Mouse (Mus musculus) lung, embryonic 16.5 days (tissue): ENCODE results near the gene Nell2. TPM values are rescaled to one million over a fixed set of nuclear protein-coding genes. Genes with fewer than 3 reads are reported as not detected.

ENCODE experiments used
- ATAC-seq: fragments of 200-750 bp; cut with Nextera tagmentation; 2 replicates; pipeline ENCODE4 v1.8.0; 2017; ENCODE audit warnings: low read depth, mild to moderate bottlenecking, moderate library complexity
- H3K27ac ChIP-seq: fragments of 300-500 bp; sonication (generic); 2 replicates; pipeline ENCODE4 v1.5.1; 2014; ENCODE audit warnings: mild to moderate bottlenecking, control low read depth, low read length
- H3K27me3 ChIP-seq: fragments of 300-500 bp; sonication (generic); 2 replicates; pipeline ENCODE4 v1.6.1; 2014; ENCODE audit warnings: low read depth, low read length, mixed read lengths; ENCODE audit not compliant: control insufficient read depth, insufficient read depth
- H3K36me3 ChIP-seq: fragments of 300-500 bp; sonication (generic); 2 replicates; pipeline ENCODE4 v1.6.1; 2014; ENCODE audit warnings: low read length; ENCODE audit not compliant: control insufficient read depth, insufficient read depth
- H3K4me1 ChIP-seq: fragments of 300-500 bp; sonication (generic); replicated peaks from 2 replicates; pipeline ENCODE4 v1.6.1; 2014; ENCODE audit warnings: low read length, mixed read lengths; ENCODE audit not compliant: control insufficient read depth, insufficient read depth
- H3K4me2 ChIP-seq: fragments of 300-500 bp; sonication (generic); 2 replicates; pipeline ENCODE4 v1.6.1; 2014; ENCODE audit warnings: low read depth, low read length, control low read depth
- H3K4me3 ChIP-seq: fragments of 300-500 bp; sonication (generic); 2 replicates; pipeline ENCODE4 v1.5.1; 2014; ENCODE audit warnings: mild to moderate bottlenecking, low read length, control low read depth
- H3K9ac ChIP-seq: fragments of 300-500 bp; sonication (generic); 2 replicates; pipeline ENCODE4 v1.6.1; 2014; ENCODE audit warnings: low read length, control low read depth
- H3K9me3 ChIP-seq: fragments of 300-500 bp; sonication (generic); 2 replicates; pipeline ENCODE4 v1.6.1; 2016; ENCODE audit warnings: low read length; ENCODE audit not compliant: control insufficient read depth
- WGBS: fragments of 180-500 bp; shearing (Covaris S2); extraction: QIAGEN DNeasy Blood & Tissue Kit; methylation state at CpG from one replicate; pipeline ENCODE4 v1.1.7; 2014; 5-methylcytosine and 5-hydroxymethylcytosine counted together
- polyA plus RNA-seq: library from polyadenylated mRNA; unstranded; fragments of >200 nt; fragmentation: Nextera tagmentation; extraction: Ambion mirVana; gene quantifications from 2 replicates; pipeline ENCODE4 v1.2.1, GENCODE M21; 2015

Gene Nell2
- polyA plus RNA-seq, 1 experiment from 2014 or later: 1.2 TPM

DNA sequence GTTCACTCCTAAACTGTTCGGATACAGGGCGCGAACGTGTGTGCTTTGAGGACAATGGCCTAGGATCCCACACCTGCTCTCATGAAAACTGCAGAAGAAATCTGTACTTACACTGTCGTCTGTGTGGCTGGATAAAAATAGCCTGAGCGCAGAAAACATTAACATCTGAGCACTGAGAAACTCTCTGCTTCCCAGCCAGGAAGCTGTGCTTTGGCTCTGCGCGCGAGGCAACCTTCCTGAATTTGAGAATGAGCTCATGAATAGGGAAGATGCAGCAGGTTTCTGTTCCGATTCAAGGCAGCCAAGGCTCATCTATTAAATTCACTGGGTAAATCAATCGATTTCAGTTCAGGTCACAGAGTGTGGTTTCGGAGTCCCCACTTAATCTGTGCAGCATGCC lies 453.0 kb downstream of the Nell2 start:
- Histone ChIP-seq H3K27ac (no peak overlapping the region), H3K4me3 (no peak overlapping the region), H3K36me3 (no peaks in the 10 kb centered on the region), H3K27me3 (no peaks in the 10 kb centered on the region), H3K4me2 (no peak overlapping the region), H3K9ac (no peak overlapping the region), H3K9me3 (no peaks in the 10 kb centered on the region), H3K4me1 (no peaks in the 10 kb centered on the region)
- WGBS: 86% methylated on average over 12 of the region's 12 CpGs
- ATAC-seq: no peak

DNA sequence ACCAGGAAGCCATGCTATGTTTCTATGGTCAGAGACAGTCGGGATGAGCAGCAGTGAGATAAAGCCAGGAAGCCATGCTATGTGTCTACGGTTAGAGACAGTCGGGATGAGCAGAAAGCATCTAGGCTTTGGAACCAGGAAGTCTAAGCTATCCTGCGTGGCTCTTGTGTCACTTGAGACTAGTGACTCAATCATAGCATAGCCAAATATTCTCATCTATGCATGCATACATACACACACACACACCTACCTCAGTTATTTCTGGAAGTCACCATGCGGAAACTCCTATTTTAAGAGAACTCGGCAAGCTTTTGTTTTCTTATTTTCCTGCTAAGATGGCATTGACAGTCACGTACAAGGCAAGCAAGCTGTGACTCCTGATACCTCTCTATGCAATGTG lies 457.5 kb downstream of the Nell2 start:
- no peaks in the 10 kb centered on the region for H3K9me3 ChIP-seq
- H3K27ac ChIP-seq: no peak overlapping the region
- no peaks in the 10 kb centered on the region for H3K4me1 ChIP-seq
- H3K9ac ChIP-seq: no peak overlapping the region
- WGBS: 87% methylated on average over 7 of the region's 7 CpGs
- no peak for ATAC-seq
- no peak overlapping the region for H3K4me2 ChIP-seq
- H3K27me3 ChIP-seq: no peaks in the 10 kb centered on the region
- H3K4me3 ChIP-seq: no peak overlapping the region
- no peaks in the 10 kb centered on the region for H3K36me3 ChIP-seq

DNA sequence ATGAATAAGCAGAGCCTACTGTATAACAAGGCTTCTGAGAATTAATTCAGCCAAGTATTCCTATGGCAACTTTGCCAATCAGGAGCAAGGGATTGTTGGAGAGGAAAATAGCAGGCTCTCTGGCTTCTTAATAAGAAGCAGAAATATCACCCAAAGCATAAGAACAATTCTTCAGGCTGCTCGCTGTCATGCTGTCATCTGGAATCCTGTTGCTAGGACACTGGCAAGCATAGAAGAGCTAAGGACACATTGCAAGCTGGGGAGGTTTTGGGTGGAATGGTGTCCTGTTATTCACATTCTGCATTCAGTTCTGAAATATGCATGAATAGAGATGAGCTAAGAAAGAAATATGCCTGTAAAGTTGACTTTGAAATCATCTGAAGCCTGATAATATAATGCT lies 459.6 kb downstream of the Nell2 start:
- no peak for ATAC-seq
- H3K27me3 ChIP-seq: no peaks in the 10 kb centered on the region
- WGBS: 79% methylated on average over 1 of the region's 1 CpGs

DNA sequence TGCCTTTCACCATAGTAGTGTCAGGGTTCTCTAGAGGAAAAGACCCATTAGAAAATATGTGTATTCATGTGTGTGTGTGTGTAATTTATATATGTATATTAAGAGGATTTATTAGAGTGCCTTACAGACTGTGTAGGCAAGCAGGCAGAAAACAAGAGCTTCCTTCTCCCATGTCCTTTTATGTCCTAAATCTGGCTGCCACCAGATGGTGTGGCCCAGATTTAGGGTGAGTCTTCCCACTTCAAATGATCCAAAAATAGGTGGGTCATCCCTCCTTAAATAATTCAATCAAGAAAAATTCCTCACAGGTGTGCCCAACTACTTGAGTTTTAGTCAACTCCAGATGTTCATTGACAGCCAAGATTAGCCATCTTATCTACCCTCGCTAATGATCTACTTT lies 460.3 kb downstream of the Nell2 start:
- Histone ChIP-seq H3K27me3 (no peaks in the 10 kb centered on the region), H3K9ac (no peak overlapping the region), H3K9me3 (no peaks in the 10 kb centered on the region), H3K4me2 (no peak overlapping the region), H3K36me3 (no peaks in the 10 kb centered on the region), H3K4me3 (no peak overlapping the region), H3K4me1 (no peaks in the 10 kb centered on the region), H3K27ac (no peak overlapping the region)
- WGBS: 71% methylated on average over 1 of the region's 1 CpGs
- no peak for ATAC-seq

More for the DNA sequence above, 459.6 kb downstream of the Nell2 start:
- Histone ChIP-seq H3K9me3 (no peaks in the 10 kb centered on the region), H3K4me3 (no peak overlapping the region), H3K4me2 (no peak overlapping the region), H3K27ac (no peak overlapping the region), H3K4me1 (no peaks in the 10 kb centered on the region), H3K36me3 (no peaks in the 10 kb centered on the region), H3K9ac (no peak overlapping the region)

DNA sequence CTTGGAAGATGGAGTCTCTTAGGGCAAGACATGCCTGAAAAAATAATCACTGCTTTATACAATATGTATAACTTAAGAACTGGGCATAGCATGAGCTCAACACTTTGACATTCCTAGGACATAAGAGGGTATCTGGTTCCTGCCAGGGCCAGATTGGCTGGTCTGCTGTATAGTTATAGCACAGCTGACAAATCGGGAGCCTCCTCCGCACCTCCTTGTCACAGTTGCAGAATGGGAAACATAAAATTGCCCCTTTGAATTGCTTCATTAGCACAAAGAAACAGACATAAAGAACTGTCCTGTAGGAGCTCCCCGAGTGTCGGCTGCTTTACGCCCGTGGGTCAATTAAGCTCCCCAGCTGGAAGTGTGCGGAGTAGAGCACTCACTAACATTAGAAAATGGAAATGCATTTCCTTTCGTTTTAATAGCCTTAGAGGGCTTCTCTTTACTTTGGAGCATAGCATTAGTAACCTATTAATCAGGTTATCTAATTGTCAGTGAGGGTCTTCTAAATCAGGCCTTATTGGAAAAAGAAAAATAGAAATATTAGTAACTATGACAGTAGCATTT lies 473.2 kb downstream of the Nell2 start:
- 87% methylated on average over 8 of the region's 8 CpGs for WGBS
- Histone ChIP-seq H3K4me1 (no peaks in the 10 kb centered on the region), H3K9ac (no peak overlapping the region), H3K4me3 (no peak overlapping the region), H3K27ac (no peak overlapping the region), H3K9me3 (no peaks in the 10 kb centered on the region), H3K36me3 (no peaks in the 10 kb centered on the region), H3K27me3 (no peaks in the 10 kb centered on the region), H3K4me2 (no peak overlapping the region)
- no peak for ATAC-seq

DNA sequence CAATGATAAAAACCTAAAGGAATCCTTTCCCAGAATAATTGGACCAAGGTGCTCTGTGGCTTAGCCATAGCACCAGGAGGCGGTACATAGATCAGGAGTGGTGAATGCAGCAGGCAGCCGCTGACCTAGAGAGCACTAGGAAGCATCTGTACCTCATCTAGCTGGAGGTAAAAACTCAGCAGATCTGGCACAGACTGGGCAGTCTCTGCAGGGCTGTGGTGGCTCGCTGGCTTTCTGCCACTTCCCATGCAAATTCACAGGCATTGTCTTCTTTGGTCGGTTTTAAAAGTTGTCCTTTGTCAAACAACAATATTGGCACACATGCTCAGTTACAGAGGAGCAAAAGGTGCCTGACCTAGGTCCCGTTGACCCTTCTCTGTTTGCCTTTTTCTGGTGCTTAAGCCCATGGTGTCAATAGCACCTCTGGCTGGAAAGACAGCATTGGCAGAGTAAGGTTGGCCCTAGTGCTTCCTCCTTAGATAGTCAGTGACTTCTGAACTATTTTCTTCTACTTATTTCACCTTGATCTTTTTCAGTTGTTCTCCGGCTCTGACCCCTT lies 479.1 kb downstream of the Nell2 start:
- Histone ChIP-seq H3K27ac (no peak overlapping the region), H3K36me3 (no peaks in the 10 kb centered on the region), H3K4me1 (no peaks in the 10 kb centered on the region), H3K4me2 (no peak overlapping the region), H3K9me3 (no peaks in the 10 kb centered on the region), H3K4me3 (no peak overlapping the region), H3K9ac (no peak overlapping the region), H3K27me3 (no peaks in the 10 kb centered on the region)
- no peak for ATAC-seq
- 61% methylated on average over 6 of the region's 6 CpGs for WGBS

DNA sequence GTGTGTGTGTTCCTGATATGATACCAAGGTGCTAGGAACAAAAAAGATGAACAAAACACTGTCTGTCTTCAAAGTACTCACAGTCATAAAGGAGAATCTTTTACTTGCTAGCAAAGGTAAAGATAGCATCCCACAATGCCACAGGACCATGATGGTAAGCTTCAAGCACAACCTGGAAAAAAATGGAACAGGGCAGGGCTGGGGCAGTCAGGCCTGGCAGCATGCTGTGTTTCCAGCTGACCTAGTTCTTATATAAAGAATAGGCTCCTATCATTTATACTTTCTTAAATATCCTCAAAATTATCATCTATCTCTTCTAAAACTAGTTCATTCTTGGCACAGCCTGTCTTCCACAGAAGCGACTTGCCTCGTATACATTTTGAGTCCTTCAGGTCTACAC lies 480.9 kb downstream of the Nell2 start:
- no peaks in the 10 kb centered on the region for H3K36me3 ChIP-seq
- H3K9ac ChIP-seq: no peak overlapping the region
- WGBS: 74% methylated on average over 2 of the region's 2 CpGs
- H3K4me1 ChIP-seq: no peaks in the 10 kb centered on the region
- H3K4me2 ChIP-seq: no peak overlapping the region
- no peak overlapping the region for H3K27ac ChIP-seq
- no peak overlapping the region for H3K4me3 ChIP-seq
- H3K9me3 ChIP-seq: no peaks in the 10 kb centered on the region
- no peaks in the 10 kb centered on the region for H3K27me3 ChIP-seq
- no peak for ATAC-seq

DNA sequence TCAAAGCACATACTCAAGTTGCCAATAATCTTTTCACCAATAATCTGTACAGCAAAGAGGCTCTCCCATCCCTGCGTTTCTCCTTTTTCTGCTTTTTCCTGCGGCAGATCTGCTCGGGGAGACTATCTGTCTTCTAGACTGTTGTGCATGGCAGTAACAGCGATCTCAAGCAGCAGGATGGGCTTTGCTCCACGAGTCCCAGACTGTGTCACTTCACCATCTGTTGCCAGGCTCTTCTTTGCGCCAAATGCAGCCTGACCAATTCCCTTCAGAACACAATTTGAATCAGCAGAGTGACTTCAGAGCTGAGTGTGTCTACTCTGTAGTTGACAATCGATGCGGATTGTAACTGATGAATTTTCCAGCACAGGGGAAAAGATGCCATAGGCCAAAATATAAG lies 484.3 kb downstream of the Nell2 start:
- H3K4me3 ChIP-seq: no peak overlapping the region
- no peaks in the 10 kb centered on the region for H3K36me3 ChIP-seq
- no peak overlapping the region for H3K9ac ChIP-seq
- H3K4me1 ChIP-seq: no peaks in the 10 kb centered on the region
- no peak overlapping the region for H3K4me2 ChIP-seq
- no peaks in the 10 kb centered on the region for H3K27me3 ChIP-seq
- H3K9me3 ChIP-seq: no peaks in the 10 kb centered on the region
- H3K27ac ChIP-seq: no peak overlapping the region
- 77% methylated on average over 8 of the region's 8 CpGs for WGBS
- ATAC-seq: no peak

DNA sequence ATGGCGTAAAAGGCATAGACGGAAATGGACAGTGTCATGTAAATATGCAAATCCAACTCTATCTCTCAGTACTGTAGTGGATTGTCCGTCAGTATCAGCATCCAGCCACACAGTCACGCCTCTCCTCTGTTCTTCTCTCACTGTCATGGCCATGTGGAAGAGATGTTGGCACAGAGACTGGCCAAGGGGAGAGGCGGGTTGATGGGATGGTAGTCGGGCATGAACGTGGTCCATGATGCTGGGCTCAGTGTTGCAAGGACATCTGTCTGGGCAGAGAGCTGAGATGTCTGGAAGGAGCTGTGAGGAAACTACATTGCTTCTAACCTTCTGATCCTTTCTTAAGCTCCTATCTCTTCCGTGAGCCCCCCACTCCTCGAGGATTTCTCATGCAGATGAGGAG lies 485.9 kb downstream of the Nell2 start:
- Histone ChIP-seq H3K27me3 (no peaks in the 10 kb centered on the region), H3K36me3 (no peaks in the 10 kb centered on the region), H3K9ac (no peak overlapping the region), H3K27ac (no peak overlapping the region), H3K4me2 (no peak overlapping the region), H3K4me1 (no peaks in the 10 kb centered on the region), H3K9me3 (no peaks in the 10 kb centered on the region), H3K4me3 (no peak overlapping the region)
- 71% methylated on average over 9 of the region's 9 CpGs for WGBS
- ATAC-seq: no peak

DNA sequence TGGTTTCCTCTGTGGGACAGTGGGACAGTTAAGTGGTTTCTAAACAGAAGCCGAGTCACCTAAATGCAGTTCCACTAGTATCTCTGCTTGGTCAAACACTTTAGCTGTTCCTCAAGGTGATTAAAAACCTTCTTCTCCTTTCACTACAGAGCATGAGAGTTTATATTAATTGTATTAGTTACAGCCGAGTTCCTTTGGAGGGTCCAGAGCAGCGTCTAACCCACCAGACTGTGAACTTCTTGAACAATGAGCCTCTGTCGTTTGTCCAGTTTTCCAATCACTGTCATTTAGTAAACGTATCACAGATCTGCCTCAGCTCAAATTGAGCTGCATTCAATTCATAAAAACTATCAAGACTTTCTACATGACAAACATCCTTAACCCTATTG lies 498.9 kb downstream of the Nell2 start:
- H3K27me3 ChIP-seq: no peaks in the 10 kb centered on the region
- H3K4me1 ChIP-seq: no peaks in the 10 kb centered on the region
- no peak overlapping the region for H3K27ac ChIP-seq
- WGBS: 55% methylated on average over 5 of the region's 5 CpGs
- no peak for ATAC-seq
- H3K9me3 ChIP-seq: no peaks in the 10 kb centered on the region
- H3K36me3 ChIP-seq: no peaks in the 10 kb centered on the region
- no peak overlapping the region for H3K4me3 ChIP-seq
- H3K4me2 ChIP-seq: no peak overlapping the region
- no peak overlapping the region for H3K9ac ChIP-seq
